Mouse (Mus musculus) adrenal gland, postnatal 4 days (tissue): ENCODE data around the gene Smad9. TPM values are rescaled to one million over a fixed set of nuclear protein-coding genes. Genes with fewer than 3 reads are reported as not detected.

Experiments
- DNase-seq, 2 experiments: peaks; one replicate each; pipeline ENCODE4 v3.0.0; 2021 to 2022; ENCODE audit warnings: low spot score in 2 of 2, mixed read lengths in 2 of 2
- total RNA-seq, 2 experiments: library from RNA; stranded (reverse); gene quantifications; 2 replicates each; pipeline ENCODE4 v1.2.3; 2021

Gene Smad9
- total RNA-seq, 2 experiments from 2014 or later: 22.9 to 24.8 TPM

GRCm38 (mm10) chr3:54807061-54807661, 51.8 kb downstream of the Smad9 start:
- no peak for DNase-seq

- DNase-seq: peak; percentile 85 to 89
These were observed 52.4 kb downstream of the Smad9 start, which contains the start of gene Rfxap for GRCm38 (mm10) chr3:54807666-54808217. Gene Rfxap (minus strand): TSS chr3:54807791.

- DNase-seq: no peak
These were observed 53.7 kb downstream of the Smad9 start for GRCm38 (mm10) chr3:54809111-54809510.

DNA sequence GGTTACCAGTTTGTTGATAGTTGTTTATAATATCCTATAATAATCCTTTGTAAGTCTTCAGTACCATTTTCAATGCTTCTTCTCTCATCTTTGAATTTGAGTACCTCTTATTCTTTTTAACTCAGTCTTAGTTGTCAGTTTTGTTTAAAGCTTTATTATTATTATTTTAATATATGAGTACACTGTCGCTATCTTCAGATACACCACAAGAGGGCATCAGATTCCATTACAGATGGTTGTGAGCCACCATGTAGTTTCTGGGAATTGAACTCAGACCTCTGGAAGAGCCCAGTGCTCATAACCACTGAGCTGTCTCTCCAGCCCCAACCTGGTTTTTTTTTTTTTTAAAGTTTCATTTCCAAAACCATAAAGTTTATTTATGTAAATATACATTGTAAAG, 56.2 kb downstream of the Smad9 start:
- DNase-seq: no peak

- no peak for DNase-seq
These were observed 58.1 kb downstream of the Smad9 start for GRCm38 (mm10) chr3:54813418-54813988.

DNA sequence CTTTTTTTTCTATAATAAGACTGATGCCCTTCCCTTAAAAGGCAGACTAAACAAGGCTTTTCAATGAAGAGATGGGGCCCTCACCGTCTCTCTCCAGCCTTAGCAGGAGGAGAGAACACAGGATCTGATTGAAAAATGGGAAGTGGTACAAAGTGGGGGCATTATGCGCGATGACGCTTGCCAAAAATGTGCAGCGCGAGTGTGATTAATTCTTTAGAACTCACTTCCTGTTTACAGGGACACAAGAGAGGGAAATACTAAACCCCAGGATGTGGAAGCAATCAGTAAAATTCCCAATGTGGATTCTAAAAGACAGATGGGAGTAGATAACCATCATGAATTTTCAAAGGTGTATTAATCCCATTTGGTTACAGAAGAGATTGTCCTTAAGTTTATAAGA, 59.2 kb downstream of the Smad9 start:
- DNase-seq: no peak

- no peak for DNase-seq
These were observed 59.9 kb downstream of the Smad9 start for GRCm38 (mm10) chr3:54815292-54815691.

DNA sequence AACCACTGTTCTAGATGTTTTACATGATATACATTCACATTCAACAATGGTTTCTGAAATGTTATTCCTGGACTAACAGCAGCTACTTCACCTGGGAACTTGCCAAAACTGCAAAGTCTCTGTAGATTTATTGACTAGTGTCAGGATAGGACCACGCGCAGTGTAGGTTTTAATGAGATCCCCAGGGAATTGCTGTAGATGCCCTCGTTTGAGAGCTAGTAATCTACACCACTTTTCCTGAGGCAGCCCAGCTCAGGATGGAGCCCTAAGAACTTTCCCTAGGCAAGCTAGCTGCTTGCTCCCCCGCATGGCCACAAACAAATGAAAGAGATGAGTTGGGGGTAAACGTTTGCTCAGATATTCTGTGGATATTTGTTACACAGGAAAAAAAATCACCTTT, 67.1 kb downstream of the Smad9 start:
- no peak for DNase-seq

DNA sequence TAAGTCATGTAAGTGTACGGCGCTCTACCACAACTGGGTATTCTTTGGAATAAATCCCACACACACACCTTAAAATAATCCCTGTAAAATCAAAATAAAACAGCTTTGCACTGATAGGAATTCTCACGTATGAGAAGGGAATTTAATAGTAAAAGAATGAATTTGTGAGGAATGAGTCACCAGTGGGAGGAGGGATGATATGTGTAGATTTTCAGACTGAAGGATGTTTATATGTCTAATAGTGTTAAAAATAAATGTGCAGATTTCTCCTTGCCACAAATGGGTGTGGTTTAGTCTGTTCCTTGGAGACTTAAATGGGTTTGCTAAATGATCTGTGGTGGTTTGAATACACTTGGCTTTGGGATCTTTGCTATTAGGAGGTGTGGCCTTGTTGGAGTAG, 77.1 kb downstream of the Smad9 start:
- DNase-seq: no peak

DNA sequence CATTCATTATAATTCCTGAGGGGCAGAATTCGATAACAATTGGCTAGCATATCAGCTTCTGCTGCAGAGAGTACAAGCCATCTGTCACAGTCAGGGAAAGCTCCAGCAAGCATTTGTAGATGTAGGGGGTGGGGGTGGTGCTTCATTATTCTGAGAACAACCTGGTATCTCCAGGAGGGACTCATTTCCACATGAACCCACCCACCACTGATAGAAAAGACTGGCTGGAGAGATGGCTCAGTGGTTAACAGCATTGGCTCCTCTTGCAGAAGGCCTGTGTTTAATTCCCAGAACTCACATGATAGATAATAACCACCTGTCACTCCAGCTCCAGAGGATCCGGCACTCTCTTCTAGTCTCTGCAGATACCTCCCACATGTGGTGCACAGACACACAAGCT, 80.0 kb downstream of the Smad9 start:
- no peak for DNase-seq

Other genes with a start within 250 kb of the Smad9 start
- gene Supt20, start 62.8 kb upstream of the Smad9 start, total RNA-seq: 10 to 100 TPM; 88.9 to 90.4 TPM
- gene Gm21958, start 41.2 kb upstream of the Smad9 start, total RNA-seq: not detected
- 10 to 100 TPM; 60.4 to 63.4 TPM for gene Exosc8, start 20.2 kb upstream of the Smad9 start, total RNA-seq
- gene Alg5, start 20.0 kb upstream of the Smad9 start, total RNA-seq: 10 to 100 TPM; 38.5 to 41.2 TPM
- 10 to 100 TPM; 30.5 to 36.7 TPM for gene Rfxap, start 52.2 kb downstream of the Smad9 start, total RNA-seq
- under 1 TPM in 1 of 2 experiments, not detected in 1; 0.20 TPM for gene Sertm1, start 160.3 kb downstream of the Smad9 start, total RNA-seq